Mouse (Mus musculus) testis, postnatal 14 days (tissue): ENCODE data around the gene Erbb2.

Experiments used
- DNase-seq: peaks from one replicate; pipeline ENCODE4 v3.0.0; 2021; ENCODE audit warnings: low spot score

Gene Erbb2

DNA sequence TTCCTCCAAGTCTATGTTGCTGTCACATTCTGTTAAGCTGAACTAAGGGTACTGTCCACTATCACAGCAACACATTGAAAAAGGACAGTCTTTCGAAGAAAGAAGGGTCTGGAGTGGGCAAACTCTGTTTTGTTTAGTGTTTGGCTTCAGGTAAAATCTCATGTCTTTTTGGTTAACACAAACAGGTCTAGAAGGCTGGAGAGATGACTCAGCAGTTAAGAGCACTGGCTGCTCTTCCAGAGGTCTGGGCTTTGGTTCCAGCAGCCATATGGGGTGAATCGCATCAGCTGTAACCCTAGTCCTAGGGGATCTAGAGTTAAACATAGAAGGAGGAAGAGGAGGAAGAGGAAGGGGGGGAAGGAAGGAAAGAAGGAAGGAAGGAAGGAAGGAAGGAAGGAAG, 73.5 kb downstream of the Erbb2 start:
- DNase-seq, result no peak
